Mouse (Mus musculus): ENCODE measurements around the gene Cd151. TPM values are rescaled to one million over a fixed set of nuclear protein-coding genes. Genes with fewer than 3 reads are reported as not detected.
A peak's percentile ranks its signal among the peaks of the same experiment; 100 is the strongest.

Gene Cd151
- total and polyA plus RNA-seq, 2 experiments from 2014 or later = 15.0 to 52.9 TPM

GRCm38 (mm10) chr7:141508160-141508559, 41.0 kb downstream of the Cd151 start:
- peaks cover 15% of the 10 kb centered on the region for H3K36me3 ChIP-seq (ENCODE audit: insufficient read depth, low read length)
- H3K4me1 ChIP-seq (ENCODE audit: insufficient read depth, low read length) = no peaks in the 10 kb centered on the region
- no peaks in the 10 kb centered on the region for H3K27me3 ChIP-seq (ENCODE audit: insufficient read depth, low read length)
- TF ChIP-seq CTCF (IDR thresholded peaks at IDR 0.05) = no peak
- ATAC-seq (ENCODE audit: low FRiP score) (no peak), DNase-seq (ENCODE audit: low spot score) (no peak)
- no peak overlapping the region for H3K4me3 ChIP-seq (ENCODE audit: low read depth, low read length)
- no peak overlapping the region for H3K9ac ChIP-seq (replicated peaks; ENCODE audit: low read length, poor library complexity, severe bottlenecking)
- no peak overlapping the region for H3K4me2 ChIP-seq (ENCODE audit: low read depth, low read length, poor library complexity, severe bottlenecking)
- no peaks in the 10 kb centered on the region for H3K9me3 ChIP-seq (ENCODE audit: low read length)
- no peak overlapping the region for H3K27ac ChIP-seq (ENCODE audit: low read depth, low read length)

GRCm38 (mm10) chr7:141510196-141510595, 43.0 kb downstream of the Cd151 start:
- no peak for DNase-seq (ENCODE audit: low spot score)
- H3K4me2 ChIP-seq (ENCODE audit: low read depth, low read length, poor library complexity, severe bottlenecking) = no peak overlapping the region
- H3K9ac ChIP-seq (replicated peaks; ENCODE audit: low read length, poor library complexity, severe bottlenecking) = no peak overlapping the region
- H3K27ac ChIP-seq (ENCODE audit: low read depth, low read length) = no peak overlapping the region
- no peak overlapping the region for H3K4me3 ChIP-seq (ENCODE audit: low read depth, low read length)
- no peaks in the 10 kb centered on the region for H3K27me3 ChIP-seq (ENCODE audit: insufficient read depth, low read length)
- H3K36me3 ChIP-seq (ENCODE audit: insufficient read depth, low read length) = peaks cover 15% of the 10 kb centered on the region
- no peak for TF ChIP-seq CTCF (IDR thresholded peaks at IDR 0.05)
- no peak for ATAC-seq (ENCODE audit: low FRiP score)
- no peaks in the 10 kb centered on the region for H3K9me3 ChIP-seq (ENCODE audit: low read length)
- WGBS = 93% methylated on average over 5 of the region's 5 CpGs
- H3K4me1 ChIP-seq (ENCODE audit: insufficient read depth, low read length) = no peaks in the 10 kb centered on the region

GRCm38 (mm10) chr7:141510681-141511191, 43.5 kb downstream of the Cd151 start:
- Histone ChIP-seq H3K9ac (replicated peaks; ENCODE audit: low read length, poor library complexity, severe bottlenecking) (no peak overlapping the region), H3K27ac (ENCODE audit: low read depth, low read length) (no peak overlapping the region), H3K36me3 (ENCODE audit: insufficient read depth, low read length) (peaks cover 15% of the 10 kb centered on the region), H3K9me3 (ENCODE audit: low read length) (no peaks in the 10 kb centered on the region), H3K27me3 (ENCODE audit: insufficient read depth, low read length) (no peaks in the 10 kb centered on the region), H3K4me3 (ENCODE audit: low read depth, low read length) (no peak overlapping the region), H3K4me1 (ENCODE audit: insufficient read depth, low read length) (no peaks in the 10 kb centered on the region), H3K4me2 (ENCODE audit: low read depth, low read length, poor library complexity, severe bottlenecking) (no peak overlapping the region)
- WGBS = 72% methylated on average over 8 of the region's 8 CpGs
- DNase-seq (ENCODE audit: low spot score) = peak; percentile 32
- no peak for ATAC-seq (ENCODE audit: low FRiP score)
- TF ChIP-seq CTCF (IDR thresholded peaks at IDR 0.05) = no peak

GRCm38 (mm10) chr7:141517638-141518037, 50.4 kb downstream of the Cd151 start:
- Histone ChIP-seq H3K27ac (ENCODE audit: low read depth, low read length) (no peak overlapping the region), H3K36me3 (ENCODE audit: insufficient read depth, low read length) (peaks cover 30% of the 10 kb centered on the region), H3K4me1 (ENCODE audit: insufficient read depth, low read length) (no peaks in the 10 kb centered on the region), H3K9ac (replicated peaks; ENCODE audit: low read length, poor library complexity, severe bottlenecking) (no peak overlapping the region), H3K4me3 (ENCODE audit: low read depth, low read length) (no peak overlapping the region), H3K27me3 (ENCODE audit: insufficient read depth, low read length) (no peaks in the 10 kb centered on the region), H3K9me3 (ENCODE audit: low read length) (no peaks in the 10 kb centered on the region), H3K4me2 (ENCODE audit: low read depth, low read length, poor library complexity, severe bottlenecking) (no peak overlapping the region)
- ATAC-seq (ENCODE audit: low FRiP score) (no peak), DNase-seq (ENCODE audit: low spot score) (no peak)
- TF ChIP-seq CTCF (IDR thresholded peaks at IDR 0.05) = no peak
- WGBS = 87% methylated on average over 4 of the region's 4 CpGs

GRCm38 (mm10) chr7:141518296-141518695, 51.1 kb downstream of the Cd151 start:
- Histone ChIP-seq H3K4me3 (ENCODE audit: low read depth, low read length) (no peak overlapping the region), H3K4me2 (ENCODE audit: low read depth, low read length, poor library complexity, severe bottlenecking) (no peak overlapping the region), H3K27me3 (ENCODE audit: insufficient read depth, low read length) (no peaks in the 10 kb centered on the region), H3K4me1 (ENCODE audit: insufficient read depth, low read length) (no peaks in the 10 kb centered on the region), H3K9ac (replicated peaks; ENCODE audit: low read length, poor library complexity, severe bottlenecking) (no peak overlapping the region), H3K27ac (ENCODE audit: low read depth, low read length) (no peak overlapping the region), H3K9me3 (ENCODE audit: low read length) (no peaks in the 10 kb centered on the region), H3K36me3 (ENCODE audit: insufficient read depth, low read length) (peaks cover 30% of the 10 kb centered on the region)
- DNase-seq (ENCODE audit: low spot score) = no peak
- 81% methylated on average over 5 of the region's 5 CpGs for WGBS
- ATAC-seq (ENCODE audit: low FRiP score) = no peak
- no peak for TF ChIP-seq CTCF (IDR thresholded peaks at IDR 0.05)

GRCm38 (mm10) chr7:141518926-141519325, 51.7 kb downstream of the Cd151 start:
- no peak overlapping the region for H3K27ac ChIP-seq (ENCODE audit: low read depth, low read length)
- no peak overlapping the region for H3K9ac ChIP-seq (replicated peaks; ENCODE audit: low read length, poor library complexity, severe bottlenecking)
- DNase-seq (ENCODE audit: low spot score) (no peak), ATAC-seq (ENCODE audit: low FRiP score) (no peak)
- no peak overlapping the region for H3K4me2 ChIP-seq (ENCODE audit: low read depth, low read length, poor library complexity, severe bottlenecking)
- 80% methylated on average over 3 of the region's 3 CpGs for WGBS
- no peaks in the 10 kb centered on the region for H3K4me1 ChIP-seq (ENCODE audit: insufficient read depth, low read length)
- H3K9me3 ChIP-seq (ENCODE audit: low read length) = no peaks in the 10 kb centered on the region
- no peak for TF ChIP-seq CTCF (IDR thresholded peaks at IDR 0.05)
- H3K36me3 ChIP-seq (ENCODE audit: insufficient read depth, low read length) = peaks cover 30% of the 10 kb centered on the region
- no peak overlapping the region for H3K4me3 ChIP-seq (ENCODE audit: low read depth, low read length)
- no peaks in the 10 kb centered on the region for H3K27me3 ChIP-seq (ENCODE audit: insufficient read depth, low read length)
